Mouse (Mus musculus) adrenal gland, postnatal 14 days (tissue): Measurements from ENCODE around the gene Mfsd14b. TPM values are rescaled to one million over a fixed set of nuclear protein-coding genes. Genes with fewer than 3 reads are reported as not detected.

ENCODE experiments used
- DNase-seq: peaks from one replicate; pipeline ENCODE4 v3.0.0; 2021; ENCODE audit warnings: mixed read lengths
- long read RNA-seq, 2 experiments: library from polyadenylated mRNA; stranded (forward); transcript quantifications; one replicate each; pipeline ENCODE4 v2.0.0; 2021
- total RNA-seq: library from RNA; stranded (reverse); gene quantifications from 2 replicates; pipeline ENCODE4 v1.2.3, GENCODE M21; 2021

Mfsd14b gene
- total RNA-seq: 45.5 and 46.9 TPM in 2 replicates
- long read RNA-seq, experiment 1, transcript Mfsd14b-203 (12 exons, 3,832 nt): major isoform, 76 of 95 reads
- long read RNA-seq, experiment 1, partial matches to known transcripts: 2 of 95 reads
- long read RNA-seq, experiment 1, other reads (novel, unspliced or antisense): 16 of 95 reads
- long read RNA-seq, experiment 2, transcript Mfsd14b-203 (12 exons, 3,832 nt): major isoform, 54 of 67 reads
- long read RNA-seq, experiment 2, partial matches to known transcripts: 4 of 67 reads
- long read RNA-seq, experiment 2, other reads (novel, unspliced or antisense): 9 of 67 reads

- peak; percentile 94 for DNase-seq
These were observed at the start of gene Mfsd14b for GRCm38 (mm10) chr13:65112459-65113110. Mfsd14b (minus strand) TSS chr13:65112975.

- DNase-seq: no peak
These were observed 37.2 kb upstream of the Mfsd14b start, which contains the start of gene Olfr466 for GRCm38 (mm10) chr13:65149940-65150339. Olfr466 (plus strand) TSS chr13:65150240.

- DNase-seq: no peak
These were observed 25.0 kb upstream of the Mfsd14b start, which contains the start of gene Olfr465-ps1 for GRCm38 (mm10) chr13:65137789-65138188. Olfr465-ps1 (plus strand) TSS chr13:65138089.

GRCm38 (mm10) chr13:65127063-65127847 lies 14.5 kb upstream of the Mfsd14b start:
- no peak for DNase-seq

GRCm38 (mm10) chr13:65122111-65122510 lies 9.3 kb upstream of the Mfsd14b start:
- no peak for DNase-seq

GRCm38 (mm10) chr13:65120984-65121383 lies 8.2 kb upstream of the Mfsd14b start:
- no peak for DNase-seq

- no peak for DNase-seq
These were observed 464 bp upstream of the Mfsd14b start for GRCm38 (mm10) chr13:65113239-65113638.

- peak; percentile 25 for DNase-seq
These were observed 814 bp downstream of the Mfsd14b start for GRCm38 (mm10) chr13:65111961-65112360.

GRCm38 (mm10) chr13:65101232-65101631 lies 11.5 kb downstream of the Mfsd14b start:
- DNase-seq: no peak

- DNase-seq: no peak
These were observed 12.1 kb downstream of the Mfsd14b start for GRCm38 (mm10) chr13:65100678-65101077.

GRCm38 (mm10) chr13:65097018-65097417 lies 15.8 kb downstream of the Mfsd14b start:
- no peak for DNase-seq

GRCm38 (mm10) chr13:65095923-65096322 lies 16.9 kb downstream of the Mfsd14b start:
- DNase-seq: no peak

GRCm38 (mm10) chr13:65069969-65070368 lies 42.8 kb downstream of the Mfsd14b start:
- no peak for DNase-seq

GRCm38 (mm10) chr13:65052660-65053059 lies 60.1 kb downstream of the Mfsd14b start, which contains the start of gene Prss47:
Prss47 (minus strand) TSS chr13:65052760.
- no peak for DNase-seq

- DNase-seq: no peak
These were observed 77.7 kb downstream of the Mfsd14b start for GRCm38 (mm10) chr13:65035057-65035456.

- no peak for DNase-seq
These were observed 80.0 kb downstream of the Mfsd14b start, which contains the start of gene Spata31d1c for GRCm38 (mm10) chr13:65032758-65033157. Spata31d1c (plus strand) TSS chr13:65033058.

Other genes starting within 250 kb of the Mfsd14b start
- gene Cntnap3, start 209.0 kb downstream of the Mfsd14b start, total RNA-seq: 0.08 TPM in 1 of 2 replicates, not detected in the other
- not detected in 2 replicates for gene Spata31, start 195.6 kb downstream of the Mfsd14b start, total RNA-seq
- gene Spata31d1c, start 79.9 kb downstream of the Mfsd14b start, total RNA-seq: not detected in 2 replicates
- gene Prss47, start 60.2 kb downstream of the Mfsd14b start, total RNA-seq: not detected in 2 replicates
- not detected in 2 replicates for gene Olfr465-ps1, start 25.1 kb upstream of the Mfsd14b start, total RNA-seq
- not detected in 2 replicates for gene Olfr466, start 37.3 kb upstream of the Mfsd14b start, total RNA-seq
- not detected in 2 replicates for gene Nlrp4f, start 93.0 kb upstream of the Mfsd14b start, total RNA-seq
- gene Gm10775, start 146.6 kb upstream of the Mfsd14b start, total RNA-seq: not detected in 2 replicates
- 27.9 and 29.9 TPM in 2 replicates for gene Zfp369, start 165.8 kb upstream of the Mfsd14b start, total RNA-seq